Mouse (Mus musculus) frontal cortex, postnatal 25 days (tissue): Measurements from ENCODE around the gene Gm17654.
"Not testable (repeated sequence)": the region's sequence is repeated elsewhere in the genome, so short reads cannot be mapped to it uniquely, and the experiment has no call there.

ENCODE experiments used
- DNase-seq, 2 experiments: peaks; one replicate each; pipeline ENCODE4 v3.0.0; 2022; ENCODE audit warnings: low spot score in 2 of 2

Gene Gm17654

DNA sequence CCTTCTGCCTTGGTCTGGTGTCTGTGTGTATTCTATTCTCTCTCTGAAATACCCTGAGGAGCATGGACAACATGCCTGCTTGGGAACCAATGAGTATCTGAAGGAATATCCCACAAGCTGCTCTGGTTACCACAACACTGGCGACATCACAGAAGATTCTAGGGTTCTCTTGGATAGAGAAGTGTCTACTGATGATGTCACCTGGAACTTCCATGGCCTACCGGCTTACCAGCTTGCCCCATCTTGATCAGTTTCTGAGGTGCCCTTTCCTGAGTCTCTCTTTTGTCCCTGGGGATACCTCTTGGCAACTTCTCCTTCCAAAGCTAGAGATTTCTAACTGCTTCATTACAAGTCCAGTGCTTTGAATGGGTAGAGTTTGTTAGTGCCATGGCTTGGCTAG lies at the start of gene Gm17654:
Gm17654 (minus strand) TSS at position 101 of the 400 bp plus-strand sequence.
- DNase-seq: not testable (repeated sequence)

DNA sequence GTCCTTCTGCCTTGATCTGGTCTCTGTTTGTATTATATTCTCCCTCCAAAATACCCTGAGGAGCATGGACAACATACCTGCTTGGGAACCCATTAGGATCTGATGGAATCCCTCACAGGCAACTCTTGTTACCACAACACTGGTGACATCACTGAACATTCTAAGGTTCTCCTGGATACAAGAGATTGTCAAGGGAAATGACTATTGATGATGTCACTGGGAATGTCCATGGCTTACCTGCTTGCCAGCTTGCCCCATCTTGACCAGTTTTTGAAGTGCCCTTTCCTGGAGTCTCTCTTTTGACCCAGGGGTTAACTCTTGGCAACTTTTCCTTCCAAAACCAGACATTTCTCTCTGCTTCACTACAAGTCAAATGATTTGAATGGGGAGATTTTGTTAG lies 29.0 kb upstream of the Gm17654 start, which contains the start of gene Gm10375:
Gm10375 (minus strand) TSS at position 101 of the 400 bp plus-strand sequence.
- DNase-seq: not testable (repeated sequence)

DNA sequence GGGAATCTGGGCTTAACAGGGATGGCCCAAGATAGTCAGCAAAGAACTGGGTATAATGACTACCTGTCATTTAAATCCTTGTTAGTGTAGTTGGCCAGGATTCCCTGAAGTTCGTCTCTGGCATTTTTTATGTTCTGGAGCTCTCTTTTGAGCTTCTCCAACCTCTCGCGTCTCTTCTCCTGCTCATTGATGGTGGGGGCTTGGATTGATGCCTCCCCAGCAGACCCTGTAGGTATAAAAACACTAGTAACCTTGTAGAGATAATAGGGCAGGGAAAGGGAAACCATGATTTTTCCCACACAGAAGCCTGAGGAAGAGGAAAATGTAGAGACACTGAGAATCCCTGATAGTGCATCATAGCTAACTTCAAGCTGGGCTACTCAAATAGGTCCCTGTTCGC lies 977 bp downstream of the Gm17654 start:
- not testable (repeated sequence) for DNase-seq

DNA sequence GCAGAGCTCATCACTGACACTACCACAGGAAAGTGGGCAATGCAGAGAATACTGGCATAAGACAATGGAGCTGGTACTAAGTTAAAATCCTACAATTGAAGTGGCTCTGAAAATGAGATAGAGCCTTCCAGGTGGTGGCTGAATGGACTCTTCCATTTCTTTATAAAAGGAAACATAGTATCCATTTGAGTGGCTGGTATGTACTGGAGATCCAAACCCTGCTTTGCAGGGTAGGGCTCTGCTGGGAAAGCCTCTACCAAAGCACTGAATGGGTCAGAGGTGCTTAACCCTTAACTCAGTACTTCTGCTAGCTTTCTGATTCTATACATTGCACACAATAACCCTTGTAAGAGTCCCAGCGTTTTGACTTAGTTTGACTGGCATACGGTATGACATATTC lies 26.7 kb downstream of the Gm17654 start:
- DNase-seq: not testable (repeated sequence)

DNA sequence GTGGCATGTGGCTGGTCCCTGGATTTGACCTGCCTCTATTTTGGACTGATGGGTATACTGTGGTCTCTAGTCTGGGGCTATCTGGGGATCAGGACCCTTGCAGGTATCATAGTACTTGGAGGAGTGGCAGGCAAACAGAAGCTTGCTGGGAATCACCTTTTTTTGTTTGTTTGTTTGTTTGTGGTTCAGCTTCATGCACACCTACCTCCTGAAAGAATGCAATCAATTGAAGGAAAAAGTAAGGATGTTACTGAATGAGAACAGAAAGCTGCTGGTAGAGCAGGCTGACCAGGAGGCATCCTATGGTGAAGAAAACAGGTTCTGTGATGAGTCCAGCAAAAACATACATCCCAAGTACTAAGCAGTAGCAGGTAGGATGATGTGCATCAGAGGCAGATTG lies 32.7 kb downstream of the Gm17654 start:
- not testable (repeated sequence) for DNase-seq

DNA sequence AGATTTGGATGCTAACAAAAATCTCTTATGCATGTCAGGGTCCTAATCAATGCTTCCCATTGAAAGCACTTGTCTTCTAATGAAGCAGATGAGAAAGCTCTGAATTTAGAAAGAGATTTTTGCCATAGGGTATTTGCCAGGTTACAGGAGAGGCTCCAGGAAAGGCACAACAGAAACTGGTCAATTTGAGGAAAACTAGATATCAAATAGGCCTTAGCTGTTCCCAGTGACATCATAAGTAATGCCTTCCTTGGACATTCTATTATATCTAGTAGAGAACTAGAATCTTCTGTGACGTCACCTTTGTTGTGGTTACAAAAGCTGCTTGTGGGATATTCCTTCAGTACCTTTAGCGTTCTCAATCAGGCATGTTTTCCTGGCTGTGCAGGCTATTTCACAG lies 35.7 kb downstream of the Gm17654 start, which contains the start of gene Gm5799:
Gm5799 (plus strand) TSS at position 301 of the 400 bp plus-strand sequence.
- DNase-seq: not testable (repeated sequence)

DNA sequence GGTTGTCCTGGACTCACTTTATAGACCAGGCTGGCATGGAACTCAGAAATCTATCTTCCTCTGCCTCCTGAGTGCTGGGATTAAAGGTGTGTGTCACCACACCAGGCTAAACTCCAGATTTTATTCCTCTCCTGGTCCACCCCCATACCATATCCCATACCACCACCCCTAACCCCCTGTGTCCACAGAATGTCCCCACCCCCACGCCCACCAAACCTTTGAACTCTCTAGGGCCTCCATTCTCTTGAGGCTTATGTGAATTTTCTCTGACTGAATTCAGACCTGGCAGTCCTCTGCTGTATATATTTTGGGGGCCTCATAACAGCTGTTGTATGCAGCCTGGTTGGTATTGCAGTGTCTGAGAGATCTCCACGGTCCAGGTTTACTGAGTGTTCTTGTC lies 40.8 kb downstream of the Gm17654 start:
- DNase-seq: not testable (repeated sequence)

DNA sequence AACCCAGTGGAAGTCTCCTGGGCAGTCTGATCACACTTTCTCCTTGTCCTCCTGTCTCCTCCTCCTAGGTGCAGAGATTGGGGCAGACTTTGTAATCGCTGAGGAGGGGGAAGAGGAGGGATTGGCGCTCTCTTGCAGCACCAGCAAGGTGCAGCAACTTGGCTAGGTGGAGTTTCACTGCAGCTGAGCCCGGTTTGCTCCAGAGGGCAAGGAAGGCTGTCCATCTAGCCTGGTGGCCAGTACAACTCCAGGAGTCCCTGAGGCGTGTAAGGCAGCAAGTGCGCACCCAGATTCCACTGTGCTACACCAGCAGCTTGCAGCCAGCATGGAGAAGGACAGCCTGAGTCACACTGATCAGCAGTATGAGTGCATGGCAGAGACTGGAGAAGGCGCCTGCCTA lies 46.6 kb downstream of the Gm17654 start:
- DNase-seq: not testable (repeated sequence)

DNA sequence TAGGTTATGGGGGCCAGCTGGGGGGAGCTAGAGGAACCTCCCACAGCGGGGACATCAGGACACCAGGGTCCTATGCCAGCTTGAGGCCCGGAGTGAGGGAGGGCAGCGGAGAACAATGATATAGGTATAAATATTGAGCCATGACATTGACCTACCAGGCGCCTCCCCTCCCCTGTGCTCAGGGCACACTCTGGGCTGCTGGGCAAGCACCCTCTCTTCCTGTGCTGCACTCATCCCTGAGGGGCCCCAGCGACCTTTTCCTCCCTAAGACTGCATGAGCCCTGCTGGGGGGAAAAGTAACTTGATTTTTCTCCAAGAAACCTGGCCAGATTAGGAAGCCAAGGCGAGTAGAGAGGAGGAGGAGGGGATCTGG lies 46.9 kb downstream of the Gm17654 start:
- DNase-seq: not testable (repeated sequence)

DNA sequence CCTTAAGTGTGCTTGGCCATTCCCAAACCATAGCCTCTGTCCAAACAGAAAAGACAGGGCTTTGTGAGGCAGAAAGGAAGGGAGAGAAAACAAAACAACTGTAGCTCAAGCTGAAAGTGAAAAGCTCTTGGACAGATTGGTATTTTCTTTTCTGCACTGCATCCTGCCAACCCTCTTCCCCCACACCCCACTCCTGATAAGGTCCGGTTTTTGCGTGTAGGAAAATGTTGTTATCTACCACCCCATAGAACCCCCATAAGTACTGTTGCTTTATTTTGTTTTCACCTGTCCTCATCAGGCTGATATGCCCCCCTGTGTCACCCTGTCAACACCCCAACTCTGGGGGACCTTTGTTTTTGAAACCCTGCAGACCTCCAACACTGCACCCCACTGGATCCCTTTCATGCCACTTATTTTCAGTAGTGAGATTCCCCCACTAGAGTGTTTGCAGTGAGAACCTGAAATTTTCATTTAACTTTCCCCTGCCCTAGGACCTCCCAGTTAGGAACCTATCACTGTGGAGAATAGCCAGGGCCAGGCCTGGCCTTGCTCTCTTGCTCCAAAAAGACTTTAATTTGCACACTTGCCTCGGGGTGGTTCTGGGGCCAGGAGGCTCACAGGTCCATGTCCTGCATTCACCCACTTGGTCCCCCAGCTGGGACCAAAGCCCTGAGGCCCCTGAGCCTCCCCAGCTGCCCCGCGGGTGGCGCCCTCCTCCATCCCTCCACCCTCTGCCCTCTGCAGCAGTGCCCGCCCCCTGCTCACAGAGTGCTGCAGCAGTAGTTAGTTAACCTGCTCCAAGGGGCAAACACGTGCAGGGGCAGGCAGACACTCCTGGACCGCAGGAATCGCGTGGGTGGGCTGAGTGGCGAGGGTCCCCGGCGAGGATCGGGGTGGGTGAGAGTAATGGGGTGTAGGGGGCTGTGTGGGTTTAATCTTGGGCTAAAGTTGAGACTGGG lies 47.6 kb downstream of the Gm17654 start:
- not testable (repeated sequence) for DNase-seq
